Mouse (Mus musculus) Muller cell, postnatal 12 days (primary cell): ENCODE data around the gene Epha6.

Source experiments
- DNase-seq: peaks from one replicate; pipeline ENCODE4 v3.0.0-alpha.2; 2015; ENCODE audit errors: inconsistent ontology term

Epha6 gene

DNA sequence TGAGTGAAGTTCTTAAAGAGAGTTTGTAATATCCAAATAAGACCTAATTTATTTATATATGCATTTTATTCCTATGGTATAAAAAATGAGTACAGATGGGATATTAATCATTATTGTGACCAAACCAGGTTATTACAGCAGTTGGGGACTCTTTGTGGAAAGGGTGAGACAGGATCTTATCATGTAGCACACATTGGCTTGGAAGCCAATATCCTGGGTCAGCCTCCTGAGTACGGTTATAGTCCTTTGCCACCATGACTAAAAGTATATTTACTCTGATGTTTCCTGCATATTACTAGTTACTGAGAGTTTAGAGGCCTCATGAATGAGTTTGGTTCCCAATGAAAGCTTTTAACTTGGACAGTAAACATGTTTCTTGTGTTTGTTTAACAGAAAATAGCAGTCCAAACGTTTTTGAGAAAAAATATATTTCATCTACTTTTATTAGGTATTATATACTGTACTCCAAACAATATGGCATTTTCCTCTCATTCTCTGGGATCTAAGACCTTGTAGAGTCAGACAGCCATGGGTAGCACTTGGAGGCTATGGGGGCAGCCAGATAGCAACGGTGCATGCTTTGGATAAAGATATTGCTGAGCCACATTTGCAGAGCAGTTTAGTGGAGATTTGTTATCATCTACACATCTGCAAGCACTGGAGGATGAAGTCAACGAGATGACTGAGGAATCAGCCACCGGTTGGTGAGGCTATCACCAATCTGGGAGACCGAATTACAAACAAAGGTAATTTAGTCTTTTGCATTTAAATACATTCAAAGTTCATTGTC is 340.4 kb downstream of the Epha6 start:
- DNase-seq = no peak

DNA sequence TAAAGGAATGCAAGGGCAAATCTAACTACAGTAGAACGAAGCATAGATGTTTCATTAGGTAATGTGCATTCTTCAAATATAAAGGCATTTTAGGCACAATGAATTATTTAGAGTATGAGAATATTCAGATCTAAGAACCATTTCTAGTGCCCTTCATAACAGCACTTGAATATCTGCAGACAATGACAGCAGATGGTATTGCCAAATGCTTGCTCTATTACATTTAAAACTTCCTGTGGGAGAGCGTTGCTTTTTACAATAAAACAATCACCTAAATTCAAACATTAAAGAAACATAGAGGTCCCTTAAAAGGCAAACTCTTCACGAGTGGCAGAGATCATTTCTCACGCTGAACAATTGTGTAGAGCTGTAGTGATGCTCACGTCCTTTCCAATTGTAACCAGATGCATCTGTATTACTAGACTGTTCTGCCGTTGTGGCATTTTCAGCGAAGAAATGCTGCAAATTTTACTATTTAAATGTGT is 347.1 kb downstream of the Epha6 start:
- no peak for DNase-seq

DNA sequence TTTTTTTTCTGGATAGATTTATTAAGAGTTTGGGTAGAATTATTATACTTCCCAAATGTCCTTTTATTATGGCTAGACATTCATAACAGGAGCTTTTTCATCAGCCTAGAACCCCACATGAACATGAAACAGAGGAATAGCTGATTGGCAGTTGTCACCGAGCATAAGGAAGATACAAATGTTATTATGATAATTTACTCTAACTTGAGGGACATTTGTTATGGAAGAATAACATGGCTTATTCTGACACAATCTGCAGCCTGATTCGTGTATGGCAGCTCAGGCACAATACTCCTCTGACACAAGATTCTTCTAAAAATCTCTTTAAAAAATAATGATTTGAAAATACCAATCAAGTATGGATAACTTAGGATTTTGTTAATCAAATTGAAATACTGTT is 347.7 kb downstream of the Epha6 start:
- no peak for DNase-seq

DNA sequence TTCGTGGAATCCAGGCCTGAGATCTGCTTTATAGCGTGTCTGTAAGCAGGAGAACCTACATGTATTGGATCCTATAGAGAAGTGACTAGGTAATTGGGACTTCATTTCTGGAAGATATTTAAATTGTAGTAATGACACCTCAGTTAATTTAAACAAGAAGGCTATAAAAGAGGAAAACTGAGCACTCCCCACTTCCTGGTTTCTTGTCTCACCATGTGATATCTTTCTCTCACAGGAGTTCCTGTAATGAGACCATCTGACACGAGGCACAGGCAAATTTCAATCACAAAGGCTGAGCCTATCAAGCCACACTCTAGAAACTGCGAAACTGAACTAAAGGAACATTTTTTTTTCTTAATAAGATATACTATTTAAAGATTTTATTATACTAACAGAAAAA is 348.3 kb downstream of the Epha6 start:
- DNase-seq = no peak

DNA sequence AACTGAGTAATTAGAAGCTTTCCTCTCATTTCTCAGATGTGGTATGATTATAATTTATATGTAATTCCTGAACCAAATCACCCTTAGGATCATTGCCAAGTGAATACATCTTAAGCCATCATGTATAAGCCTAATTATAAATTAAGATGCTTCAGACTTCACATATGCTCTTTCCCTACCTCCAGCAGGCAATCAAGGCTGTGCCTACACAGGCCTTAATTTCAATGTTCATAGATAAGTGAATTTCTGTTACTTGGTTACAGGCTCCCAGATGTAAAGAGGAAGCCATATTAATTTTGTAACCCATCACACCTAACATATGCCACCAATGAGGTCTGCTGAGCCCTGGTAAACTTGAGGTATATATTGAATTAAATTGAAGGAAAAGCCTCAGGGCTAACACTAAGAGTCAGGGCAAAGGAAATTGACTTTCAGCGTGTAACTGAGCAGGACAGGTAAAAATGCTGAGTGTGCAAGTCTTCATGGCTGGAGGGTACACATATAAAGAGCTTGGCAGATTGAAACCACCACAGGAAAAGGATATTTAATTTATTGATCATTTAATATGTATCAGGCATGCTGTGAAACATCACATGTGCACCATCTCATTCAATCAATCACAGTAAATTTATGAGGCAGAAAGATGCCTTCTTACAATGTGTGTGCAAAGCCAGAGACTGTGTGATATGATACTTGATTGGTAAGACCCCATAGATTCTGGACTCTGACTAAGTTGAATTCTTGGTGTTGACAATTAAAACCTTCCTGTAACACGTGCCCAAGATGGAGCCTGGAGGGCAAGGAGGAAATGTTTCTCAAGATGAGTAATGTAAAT is 365.8 kb downstream of the Epha6 start:
- no peak for DNase-seq

DNA sequence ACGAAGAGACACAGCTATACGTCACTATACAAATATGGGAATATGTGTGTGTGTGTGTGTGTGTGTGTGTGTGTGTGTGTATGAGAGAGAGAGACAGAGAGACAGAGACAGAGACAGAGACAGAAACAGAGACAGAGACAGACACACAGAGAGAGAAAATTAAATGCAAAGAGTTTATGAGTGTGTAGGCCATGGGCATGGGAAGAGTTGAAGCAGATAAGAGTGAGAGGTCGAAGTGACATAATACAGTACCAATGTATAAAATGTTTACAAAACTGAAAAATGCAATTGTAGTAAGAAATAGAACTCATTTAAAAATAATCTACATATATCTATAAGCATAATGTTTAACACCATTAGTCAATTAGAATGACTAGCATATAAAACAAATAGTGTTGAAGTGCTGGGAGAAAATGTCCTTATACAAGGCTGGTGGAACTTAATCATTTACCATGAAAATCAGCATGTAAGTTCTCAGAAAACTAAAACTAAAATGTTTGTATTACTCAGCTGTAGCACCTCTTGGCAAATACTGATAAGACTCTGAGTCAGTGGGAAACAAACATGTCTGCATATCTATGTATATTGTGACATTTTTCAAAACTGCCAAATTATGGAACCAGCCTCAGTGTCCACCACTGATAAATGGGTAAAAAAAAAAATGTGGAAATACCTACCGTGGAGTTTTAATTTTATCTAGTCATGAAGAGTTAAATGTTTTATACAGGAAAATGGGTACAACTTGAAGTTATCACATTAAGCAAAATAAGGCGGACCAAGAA is 371.2 kb downstream of the Epha6 start:
- no peak for DNase-seq

DNA sequence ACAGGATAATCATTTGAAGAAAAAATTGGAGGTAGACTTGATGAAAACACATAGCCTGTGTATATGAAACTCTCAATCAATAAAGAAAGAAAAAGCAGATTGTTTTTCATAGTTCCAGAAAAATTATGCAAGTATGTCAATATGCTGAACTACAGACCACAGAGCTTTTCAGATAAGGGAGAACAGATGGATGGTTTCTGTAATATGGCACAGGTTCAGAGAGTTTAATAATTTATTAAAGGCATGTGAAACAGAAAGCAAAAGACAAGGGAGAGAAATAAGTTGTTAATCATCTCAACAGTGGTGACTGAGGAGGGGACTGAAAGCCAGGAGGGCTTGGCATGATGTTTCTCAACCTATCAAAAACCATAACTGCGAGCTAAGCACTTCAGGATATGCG is 372.3 kb downstream of the Epha6 start:
- DNase-seq = no peak

DNA sequence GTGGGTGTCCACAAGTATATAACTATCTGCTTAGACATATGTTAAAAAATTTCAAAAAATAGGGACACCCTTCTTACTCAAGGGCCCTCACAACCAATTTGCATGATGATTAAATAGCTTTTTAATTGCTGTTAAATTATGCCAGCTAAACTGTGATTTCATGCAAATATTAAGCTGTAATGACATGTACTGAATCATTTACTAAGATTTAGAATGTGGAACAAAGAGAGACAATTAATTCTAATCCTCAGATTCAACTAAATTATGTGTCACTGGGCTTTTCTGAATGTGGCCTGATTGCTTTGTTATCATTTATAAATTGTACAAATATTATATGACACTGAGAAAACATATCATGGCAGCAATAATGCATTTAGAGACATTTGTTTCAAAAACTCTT is 396.2 kb downstream of the Epha6 start:
- DNase-seq = peak; percentile 9

DNA sequence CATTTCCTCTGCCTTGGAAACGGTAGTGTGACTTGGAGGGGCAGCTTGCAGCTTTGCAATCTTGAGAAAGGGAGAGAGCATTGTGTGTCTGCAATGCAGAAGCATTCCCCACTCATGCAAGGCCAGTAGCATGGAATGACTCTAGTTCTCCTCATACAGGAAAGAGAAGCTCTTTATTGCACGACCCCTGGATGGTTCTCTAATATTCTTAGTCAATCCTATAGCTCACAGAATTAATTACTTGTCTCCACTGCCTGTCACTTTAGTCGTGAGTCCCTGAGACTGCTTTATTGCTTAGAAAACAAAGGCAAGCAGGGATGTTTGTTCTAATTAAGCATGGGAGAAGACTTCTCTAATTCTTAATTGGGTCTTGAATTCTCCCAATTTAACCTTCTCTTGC is 429.8 kb downstream of the Epha6 start:
- DNase-seq = no peak

DNA sequence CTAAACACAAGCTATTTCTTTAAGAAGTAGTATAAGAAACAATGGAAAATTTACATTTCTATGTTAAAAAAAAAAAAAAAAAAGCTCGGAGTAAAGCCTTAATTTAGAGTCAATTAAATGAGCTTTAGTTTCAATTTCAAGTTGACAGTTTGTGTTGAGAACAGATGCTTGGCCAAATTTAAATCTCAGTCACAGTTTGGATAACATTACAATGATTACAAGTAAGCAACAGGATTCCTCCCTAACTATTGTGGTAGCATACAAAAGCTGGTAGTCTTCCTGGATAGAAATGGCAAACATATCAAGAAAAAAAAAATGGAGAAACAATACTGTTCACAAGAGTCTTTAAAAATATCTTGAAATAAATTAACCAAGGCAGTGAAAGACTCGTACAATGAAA is 452.9 kb downstream of the Epha6 start:
- DNase-seq = no peak

DNA sequence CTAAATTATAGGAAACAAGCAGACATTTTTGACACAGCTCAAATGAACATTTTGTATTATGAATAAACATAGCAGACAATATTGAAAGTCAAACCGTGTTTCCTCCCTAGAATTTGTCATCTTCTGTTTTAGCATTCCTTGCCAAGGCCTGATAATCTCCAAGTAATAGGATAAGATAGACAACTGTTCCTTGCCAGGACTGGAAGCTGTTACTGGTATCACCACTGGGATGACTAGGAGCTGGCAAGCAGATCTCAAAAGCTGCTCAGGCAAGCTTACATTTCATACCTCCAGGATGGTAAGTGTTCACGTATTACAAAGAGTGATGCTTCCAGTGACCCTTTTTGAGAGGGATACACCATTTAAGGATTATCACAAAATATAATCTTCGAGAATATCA is 461.0 kb downstream of the Epha6 start:
- no peak for DNase-seq

DNA sequence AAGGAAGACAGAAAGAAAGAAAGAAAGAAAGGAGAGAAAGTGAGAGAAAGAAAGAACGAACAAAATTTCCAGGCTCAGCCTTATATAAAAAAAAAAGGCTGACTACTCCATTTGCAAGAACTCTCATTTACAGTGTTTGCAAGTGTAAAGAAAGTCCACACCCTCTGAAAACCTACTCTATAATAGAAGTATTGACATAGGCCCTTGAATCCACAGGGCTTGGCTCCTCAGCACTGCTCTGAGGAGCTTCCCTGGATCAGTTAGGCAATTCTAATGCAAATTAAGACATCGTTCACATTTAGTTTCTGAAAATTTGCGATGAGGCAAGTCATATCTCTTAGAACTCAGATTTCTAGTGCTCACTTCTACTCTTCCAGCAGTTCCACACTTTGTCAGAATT is 483.9 kb downstream of the Epha6 start:
- no peak for DNase-seq

DNA sequence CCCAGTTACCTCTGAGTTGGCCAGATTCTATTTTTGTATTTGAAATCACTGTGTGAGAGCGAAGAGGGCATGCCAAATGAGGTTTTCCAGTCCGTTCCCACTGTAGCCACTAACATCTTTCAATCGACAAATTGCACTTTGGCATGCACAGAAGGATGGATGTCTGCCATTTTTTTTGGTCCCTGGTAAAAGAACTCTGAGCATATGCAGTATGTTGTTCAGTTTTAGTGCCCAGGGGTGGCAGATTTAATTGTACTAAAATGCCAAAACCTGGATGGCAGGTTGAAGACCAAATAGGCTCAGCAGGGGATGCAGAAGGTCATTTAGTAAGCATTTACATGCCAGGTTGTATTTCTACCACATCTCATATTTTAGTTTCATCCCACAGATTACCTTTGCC is 503.1 kb downstream of the Epha6 start:
- peak; percentile 17 for DNase-seq

DNA sequence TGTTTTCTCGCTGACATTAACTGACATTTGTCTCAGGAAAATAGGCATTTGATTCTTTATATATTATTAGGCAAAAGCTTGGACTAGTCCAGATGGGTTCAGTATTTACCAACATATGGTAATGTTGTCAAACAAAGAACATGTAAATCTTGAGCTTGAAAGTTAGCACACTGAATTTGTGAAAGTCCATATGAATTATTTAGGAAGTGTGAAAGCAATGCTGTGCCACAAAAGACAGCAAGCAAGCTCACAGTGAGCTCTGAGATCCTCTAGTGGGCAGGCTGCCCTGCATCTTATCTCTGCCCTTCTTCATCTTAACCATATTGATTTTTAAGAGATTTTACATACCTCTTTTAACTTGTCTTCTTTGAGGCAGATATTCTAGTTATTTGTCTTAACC is 510.0 kb downstream of the Epha6 start:
- no peak for DNase-seq

DNA sequence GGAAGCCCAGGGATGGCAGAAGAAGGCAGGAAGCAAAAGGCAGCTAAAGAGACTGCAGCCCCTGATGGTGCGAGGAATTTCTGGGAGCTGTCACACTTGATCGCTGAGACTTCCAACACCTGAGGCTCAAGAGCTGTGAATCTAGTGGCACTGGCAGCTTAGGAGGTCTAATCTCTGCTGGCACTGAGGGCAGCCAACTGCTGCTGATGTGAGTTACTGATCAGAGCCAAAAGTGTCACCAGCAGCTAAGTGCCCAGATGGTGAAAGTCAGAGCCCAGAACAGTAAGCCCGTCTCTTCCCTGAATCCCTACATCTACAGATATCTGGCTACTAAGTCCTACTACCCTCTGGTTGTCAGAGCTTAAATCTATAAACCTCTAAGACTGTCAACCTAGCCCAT is 518.4 kb downstream of the Epha6 start:
- no peak for DNase-seq

DNA sequence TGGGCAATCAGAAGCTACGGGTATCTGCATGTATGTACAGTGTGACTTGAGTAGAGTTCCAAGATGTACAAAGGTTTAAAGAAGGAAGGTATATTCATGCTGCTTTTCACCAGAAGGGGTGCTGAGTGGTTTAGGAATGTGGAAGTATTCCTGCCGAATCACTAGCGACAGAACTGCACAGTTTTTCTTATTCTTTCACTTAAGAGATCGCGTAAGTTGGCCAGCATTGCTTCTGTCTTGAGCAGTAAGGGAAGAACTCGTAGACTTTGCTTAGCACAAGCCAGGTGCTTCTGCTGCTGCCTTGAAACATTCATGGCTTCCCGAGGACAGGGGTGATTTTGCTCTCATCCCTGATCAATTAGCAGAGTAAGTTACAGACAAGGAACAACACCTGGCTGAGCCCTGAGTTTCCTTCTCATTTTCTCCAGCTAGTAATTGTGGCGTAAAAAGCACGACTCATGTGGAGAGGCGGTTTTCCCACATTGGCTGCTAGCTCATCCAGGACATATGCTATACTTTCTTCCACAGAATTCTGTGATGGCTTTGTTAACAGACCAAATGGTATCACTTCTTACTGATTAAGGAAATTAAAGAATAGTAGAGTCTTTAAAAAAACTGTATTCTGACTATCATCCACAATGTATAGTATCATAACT is 534.7 kb downstream of the Epha6 start:
- no peak for DNase-seq

DNA sequence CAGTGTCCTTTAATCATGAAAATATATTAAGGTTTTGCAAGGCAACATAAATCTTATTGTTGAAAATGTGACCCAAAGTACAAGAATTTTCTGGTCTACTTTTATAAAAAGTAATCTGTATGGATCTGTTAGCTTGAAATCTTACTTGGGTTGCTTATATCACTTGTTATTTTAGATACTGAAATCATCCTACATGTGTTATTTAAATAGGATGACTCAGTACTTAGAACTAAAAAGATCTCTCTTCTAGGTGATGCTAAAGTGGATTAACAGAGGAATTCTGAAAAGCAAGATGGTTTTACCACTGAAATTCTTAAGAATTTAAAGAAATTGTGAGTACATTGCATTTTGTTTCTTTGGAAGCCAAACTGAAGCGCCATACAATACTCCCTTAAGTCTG is 561.5 kb downstream of the Epha6 start:
- DNase-seq = no peak

DNA sequence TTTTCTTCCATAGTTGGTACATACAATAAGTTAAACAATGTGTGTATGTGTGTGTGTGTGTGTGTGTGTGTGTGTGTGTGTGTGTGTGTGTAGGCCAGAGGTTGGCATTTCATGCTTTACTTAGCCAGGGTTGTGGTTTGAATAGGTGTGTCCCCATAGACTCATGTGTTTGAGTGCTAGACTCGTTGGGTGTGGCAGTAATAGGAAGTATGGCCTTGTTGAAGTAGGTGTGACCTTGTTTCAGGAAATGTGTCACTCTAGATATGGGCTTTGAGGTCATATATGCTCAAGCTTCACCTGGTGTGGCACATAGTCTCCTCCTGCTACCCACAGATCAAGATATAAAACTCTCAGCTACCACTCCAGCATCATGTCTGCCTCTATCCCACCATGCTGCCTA is 577.0 kb downstream of the Epha6 start:
- DNase-seq = no peak

DNA sequence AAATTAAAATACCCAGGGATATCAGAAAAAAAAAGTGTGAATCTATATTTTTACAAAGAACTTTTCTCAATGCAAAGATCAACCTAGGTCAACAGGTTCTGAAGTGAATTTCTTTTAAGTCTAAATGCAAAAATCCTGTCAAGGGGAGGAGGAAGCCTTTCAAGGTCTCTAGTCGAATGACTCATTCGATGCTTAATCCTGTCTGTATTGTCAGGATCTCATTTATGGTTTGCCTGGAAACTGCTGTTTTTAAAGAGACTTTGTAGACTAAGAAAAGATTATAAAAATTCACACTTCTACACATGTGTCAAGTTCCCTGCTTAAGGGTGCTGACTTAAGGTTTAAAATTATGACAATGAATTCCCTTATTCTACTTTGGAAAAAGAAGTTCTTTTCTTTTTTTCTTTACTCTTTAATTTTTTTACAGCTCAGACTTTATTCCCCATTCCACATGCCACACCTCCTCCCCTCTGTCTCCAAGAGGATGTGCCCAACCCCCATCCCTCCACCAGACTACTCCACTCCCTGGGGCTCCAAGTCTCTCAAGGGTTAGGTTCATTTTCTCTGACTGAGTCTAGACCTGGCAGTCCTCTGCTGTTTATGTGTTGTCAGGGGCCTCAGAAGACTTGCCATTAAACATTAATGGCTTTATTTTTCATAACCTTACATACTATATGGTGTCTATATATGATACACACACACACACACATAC is 598.3 kb downstream of the Epha6 start:
- no peak for DNase-seq

DNA sequence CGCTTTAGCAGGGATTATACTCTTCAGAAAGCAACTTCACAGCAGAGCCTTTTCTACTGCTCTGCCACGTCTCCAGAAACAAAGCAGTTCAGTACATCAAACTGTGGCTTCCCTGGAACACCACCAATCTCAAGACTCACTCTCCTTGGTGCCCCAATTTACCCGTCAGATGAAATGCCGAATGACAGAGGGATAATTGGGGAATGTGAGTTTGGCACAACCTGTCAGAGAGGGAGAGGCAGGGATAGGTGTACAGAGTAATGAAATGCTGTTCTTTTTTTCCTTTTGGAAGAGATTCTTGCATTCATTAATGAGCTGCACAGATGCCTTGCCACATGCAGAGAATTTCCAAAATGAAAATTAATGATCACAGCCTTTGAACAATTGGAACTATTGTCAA is 635.5 kb downstream of the Epha6 start:
- DNase-seq = peak; percentile 83

DNA sequence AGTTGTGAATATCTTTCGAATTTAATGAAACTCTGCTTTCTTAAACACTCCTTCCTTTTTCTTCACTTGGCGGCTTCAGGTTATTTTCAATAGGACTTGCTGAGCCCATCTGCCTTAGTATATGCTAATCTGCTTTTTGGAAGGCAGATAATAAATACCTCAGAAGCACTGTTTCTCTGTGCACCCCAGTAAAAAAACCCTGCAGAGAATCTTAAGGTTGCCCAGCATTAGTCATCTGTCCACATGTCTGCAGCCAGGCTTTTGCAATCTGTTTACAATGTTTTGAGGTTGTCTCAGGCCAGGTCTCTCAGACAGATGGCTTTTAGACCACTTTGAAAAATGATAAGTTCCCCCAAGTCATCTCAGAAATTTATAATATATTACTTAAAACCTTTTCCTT is 649.6 kb downstream of the Epha6 start:
- no peak for DNase-seq
